Mouse (Mus musculus) forebrain, postnatal 0 days (tissue): ENCODE results near the gene Tdrd3. TPM values are rescaled to one million over a fixed set of nuclear protein-coding genes. Genes with fewer than 3 reads are reported as not detected.

ENCODE experiments used
- ATAC-seq: fragments of 200-750 bp; cut with Nextera tagmentation; 2 replicates; pipeline ENCODE4 v1.8.0; 2017; ENCODE audit warnings: mild to moderate bottlenecking, moderate library complexity
- DNase-seq: peaks from one replicate; pipeline ENCODE4 v3.0.0-alpha.2; 2015
- H3K27ac ChIP-seq: fragments of 300-500 bp; sonication (generic); 2 replicates; pipeline ENCODE4 v1.5.1; 2014; ENCODE audit warnings: low read depth, mild to moderate bottlenecking, antibody characterized with exemption, low read length, moderate library complexity, mixed read lengths
- H3K27me3 ChIP-seq: fragments of 300-500 bp; sonication (generic); 2 replicates; pipeline ENCODE4 v1.6.1; 2014; ENCODE audit warnings: mild to moderate bottlenecking, low read length, mixed read lengths; ENCODE audit not compliant: insufficient read depth
- H3K36me3 ChIP-seq: fragments of 300-500 bp; sonication (generic); 2 replicates; pipeline ENCODE4 v1.6.1; 2014; ENCODE audit warnings: mild to moderate bottlenecking, moderate library complexity; ENCODE audit not compliant: insufficient read depth
- H3K4me1 ChIP-seq: fragments of 300-500 bp; sonication (generic); 2 replicates; pipeline ENCODE4 v1.6.1; 2014; ENCODE audit warnings: antibody characterized with exemption; ENCODE audit not compliant: insufficient read depth
- H3K4me2 ChIP-seq: fragments of 300-500 bp; sonication (generic); 2 replicates; pipeline ENCODE4 v1.6.1; 2014; ENCODE audit warnings: low read depth, mild to moderate bottlenecking, moderate library complexity
- H3K4me3 ChIP-seq: fragments of 300-500 bp; sonication (generic); 2 replicates; pipeline ENCODE4 v1.5.1; 2014; ENCODE audit warnings: low read depth, low read length, mixed read lengths
- H3K9ac ChIP-seq: fragments of 300-500 bp; sonication (generic); 2 replicates; pipeline ENCODE4 v1.6.1; 2014; ENCODE audit warnings: mild to moderate bottlenecking
- H3K9me3 ChIP-seq: fragments of 300-500 bp; sonication (generic); 2 replicates; pipeline ENCODE4 v1.6.1; 2016; ENCODE audit warnings: low read length
- CTCF ChIP-seq: sonication (generic); IDR thresholded peaks from 2 replicates; pipeline ENCODE4 v1.5.1; 2016; ENCODE audit warnings: antibody characterized with exemption, control low read depth, low read depth
- WGBS: fragments of 180-500 bp; shearing (Covaris S2); extraction: QIAGEN DNeasy Blood & Tissue Kit; methylation state at CpG from one replicate; pipeline ENCODE4 v1.1.7; 2014; 5-methylcytosine and 5-hydroxymethylcytosine counted together
- polyA plus RNA-seq: library from polyadenylated mRNA; unstranded; fragments of >200 nt; fragmentation: Nextera tagmentation; extraction: Ambion mirVana; gene quantifications from 2 replicates; pipeline ENCODE4 v1.2.1, GENCODE M21; 2015
- total RNA-seq: library from RNA; depleted of rRNA; stranded (reverse); fragments of >200 nt; gene quantifications from 2 replicates; pipeline ENCODE4 v1.2.3, GENCODE M21; 2014

The Tdrd3 gene
- total and polyA plus RNA-seq, 2 experiments from 2014 or later, result 40.8 to 45.4 TPM

- H3K27ac ChIP-seq, result no peak overlapping the region
- DNase-seq (no peak), ATAC-seq (no peak)
- under 1% methylated on average over 11 of the region's 11 CpGs for WGBS
- H3K27me3 ChIP-seq, result no peaks in the 10 kb centered on the region
- no peaks in the 10 kb centered on the region for H3K36me3 ChIP-seq
- H3K4me3 ChIP-seq, result peak overlapping the region; percentile 92
- TF ChIP-seq CTCF, result no peak
- H3K9ac ChIP-seq, result no peak overlapping the region
- H3K9me3 ChIP-seq, result no peaks in the 10 kb centered on the region
- peak overlapping the region; percentile 73 for H3K4me2 ChIP-seq
- peaks cover 9% of the 10 kb centered on the region; the same call in 1 of the 2 replicates for H3K4me1 ChIP-seq
Observed at GRCm38 (mm10) chr14:87415486-87415807, 992 bp upstream of the Tdrd3 start.

- Histone ChIP-seq H3K4me2 (peak overlapping the region; percentile 73), H3K36me3 (no peaks in the 10 kb centered on the region), H3K27me3 (no peaks in the 10 kb centered on the region), H3K9ac (peak overlapping the region; percentile 85), H3K4me1 (peaks cover 9% of the 10 kb centered on the region; the same call in 1 of the 2 replicates), H3K9me3 (no peaks in the 10 kb centered on the region), H3K27ac (peak overlapping the region; percentile 98), H3K4me3 (peak overlapping the region; percentile 92)
- WGBS, result 2% methylated on average over 81 of the region's 109 CpGs
- no peak for TF ChIP-seq CTCF
- peak; percentile 38 for ATAC-seq
- DNase-seq, result peak; percentile 35
Observed at GRCm38 (mm10) chr14:87416755-87417690, 584 bp downstream of the Tdrd3 start.

- H3K4me2 ChIP-seq, result peak overlapping the region; percentile 73
- DNase-seq (no peak), ATAC-seq (no peak)
- no peaks in the 10 kb centered on the region for H3K36me3 ChIP-seq
- H3K27ac ChIP-seq, result peak overlapping the region; percentile 98
- H3K4me3 ChIP-seq, result peak overlapping the region; percentile 92
- no peak for TF ChIP-seq CTCF
- H3K9ac ChIP-seq, result peak overlapping the region; percentile 85
- H3K27me3 ChIP-seq, result no peaks in the 10 kb centered on the region
- no peaks in the 10 kb centered on the region for H3K9me3 ChIP-seq
- 2% methylated on average over 3 of the region's 3 CpGs for WGBS
- peaks cover 9% of the 10 kb centered on the region; the same call in 1 of the 2 replicates for H3K4me1 ChIP-seq
Observed at GRCm38 (mm10) chr14:87417691-87418070, 1.2 kb downstream of the Tdrd3 start.

- TF ChIP-seq CTCF, result no peak
- Histone ChIP-seq H3K4me1 (peaks cover 9% of the 10 kb centered on the region; the same call in 1 of the 2 replicates), H3K27ac (no peak overlapping the region), H3K36me3 (no peaks in the 10 kb centered on the region), H3K27me3 (no peaks in the 10 kb centered on the region), H3K9ac (no peak overlapping the region), H3K4me2 (no peak overlapping the region), H3K4me3 (no peak overlapping the region), H3K9me3 (no peaks in the 10 kb centered on the region)
- DNase-seq (no peak), ATAC-seq (no peak)
- WGBS, result 86% methylated on average over 2 of the region's 2 CpGs
Observed at GRCm38 (mm10) chr14:87419740-87420139, 3.3 kb downstream of the Tdrd3 start.

GRCm38 (mm10) chr14:87420576-87420975, 4.1 kb downstream of the Tdrd3 start:
- H3K27me3 ChIP-seq, result no peaks in the 10 kb centered on the region
- H3K36me3 ChIP-seq, result no peaks in the 10 kb centered on the region
- H3K4me1 ChIP-seq, result 0 out of 2 replicates have a peak, but pooled peaks cover 9% of the 10 kb centered on the region
- ATAC-seq, result no peak
- H3K27ac ChIP-seq, result no peak overlapping the region
- no peak overlapping the region for H3K4me3 ChIP-seq
- DNase-seq, result no peak
- no peak for TF ChIP-seq CTCF
- H3K9me3 ChIP-seq, result no peaks in the 10 kb centered on the region
- WGBS, result 69% methylated on average over 4 of the region's 4 CpGs
- H3K4me2 ChIP-seq, result no peak overlapping the region
- H3K9ac ChIP-seq, result no peak overlapping the region

- Histone ChIP-seq H3K9ac (no peak overlapping the region), H3K27me3 (no peaks in the 10 kb centered on the region), H3K4me1 (0 out of 2 replicates have a peak, but pooled peaks cover 9% of the 10 kb centered on the region), H3K36me3 (no peaks in the 10 kb centered on the region), H3K27ac (no peak overlapping the region), H3K4me2 (no peak overlapping the region), H3K9me3 (no peaks in the 10 kb centered on the region), H3K4me3 (no peak overlapping the region)
- no peak for DNase-seq
- 89% methylated on average over 3 of the region's 3 CpGs for WGBS
- ATAC-seq, result no peak
- no peak for TF ChIP-seq CTCF
Observed at GRCm38 (mm10) chr14:87422432-87422831, 6.0 kb downstream of the Tdrd3 start.

GRCm38 (mm10) chr14:87426297-87426922, 10.0 kb downstream of the Tdrd3 start:
- Histone ChIP-seq H3K9me3 (no peaks in the 10 kb centered on the region), H3K4me1 (no peaks in the 10 kb centered on the region), H3K27ac (no peak overlapping the region), H3K9ac (no peak overlapping the region), H3K36me3 (no peaks in the 10 kb centered on the region), H3K27me3 (no peaks in the 10 kb centered on the region), H3K4me2 (no peak overlapping the region), H3K4me3 (no peak overlapping the region)
- no peak for ATAC-seq
- WGBS, result 73% methylated on average over 7 of the region's 7 CpGs
- no peak for TF ChIP-seq CTCF
- no peak for DNase-seq
